Mouse (Mus musculus) right cerebral cortex, postnatal 25 days (tissue): Measurements from ENCODE around the gene Rnf113a2.

Experiments used
- DNase-seq: peaks from one replicate; pipeline ENCODE4 v3.0.0; 2022

The Rnf113a2 gene

GRCm38 (mm10) chr12:84416834-84417604, at the start of gene Rnf113a2:
Gene Rnf113a2 (plus strand): TSS chr12:84417196.
- peak; percentile 87 for DNase-seq

GRCm38 (mm10) chr12:84371647-84372046, 45.3 kb upstream of the Rnf113a2 start:
- no peak for DNase-seq

- no peak for DNase-seq
Measured at GRCm38 (mm10) chr12:84373831-84374481, 43.0 kb upstream of the Rnf113a2 start.

- DNase-seq, result no peak
Measured at GRCm38 (mm10) chr12:84382369-84382768, 34.6 kb upstream of the Rnf113a2 start.

GRCm38 (mm10) chr12:84384644-84385081, 32.3 kb upstream of the Rnf113a2 start:
- DNase-seq, result no peak

- DNase-seq, result no peak
Measured at GRCm38 (mm10) chr12:84385408-84385807, 31.6 kb upstream of the Rnf113a2 start.

- DNase-seq, result no peak
Measured at GRCm38 (mm10) chr12:84388097-84388496, 28.9 kb upstream of the Rnf113a2 start.

GRCm38 (mm10) chr12:84388774-84389400, 28.1 kb upstream of the Rnf113a2 start:
- no peak for DNase-seq

- no peak for DNase-seq
Measured at GRCm38 (mm10) chr12:84390336-84390735, 26.7 kb upstream of the Rnf113a2 start.

- no peak for DNase-seq
Measured at GRCm38 (mm10) chr12:84392681-84393080, 24.3 kb upstream of the Rnf113a2 start.

GRCm38 (mm10) chr12:84393847-84394246, 23.1 kb upstream of the Rnf113a2 start:
- no peak for DNase-seq

GRCm38 (mm10) chr12:84396947-84397679, 19.9 kb upstream of the Rnf113a2 start:
- no peak for DNase-seq

- no peak for DNase-seq
Measured at GRCm38 (mm10) chr12:84397685-84398084, 19.3 kb upstream of the Rnf113a2 start.

- no peak for DNase-seq
Measured at GRCm38 (mm10) chr12:84398629-84399028, 18.4 kb upstream of the Rnf113a2 start.

GRCm38 (mm10) chr12:84399135-84399534, 17.9 kb upstream of the Rnf113a2 start:
- no peak for DNase-seq

GRCm38 (mm10) chr12:84399663-84400062, 17.3 kb upstream of the Rnf113a2 start:
- no peak for DNase-seq

GRCm38 (mm10) chr12:84400068-84400467, 16.9 kb upstream of the Rnf113a2 start:
- no peak for DNase-seq

GRCm38 (mm10) chr12:84400653-84401052, 16.3 kb upstream of the Rnf113a2 start:
- DNase-seq, result no peak

GRCm38 (mm10) chr12:84402923-84403322, 14.1 kb upstream of the Rnf113a2 start:
- no peak for DNase-seq

GRCm38 (mm10) chr12:84404541-84404940, 12.5 kb upstream of the Rnf113a2 start:
- no peak for DNase-seq

GRCm38 (mm10) chr12:84407259-84407658, 9.7 kb upstream of the Rnf113a2 start:
- no peak for DNase-seq

GRCm38 (mm10) chr12:84407874-84408818, 8.8 kb upstream of the Rnf113a2 start:
- no peak for DNase-seq
